Mouse (Mus musculus) splenic B cell, adult 2 months (primary cell): Measurements from ENCODE around the gene Notch1.

ENCODE experiments used
- DNase-seq: peaks from one replicate; pipeline ENCODE4 v3.0.0-alpha.2; 2011; ENCODE audit warnings: low read depth, low spot score
- H3K27me3 ChIP-seq: 2 replicates; pipeline ENCODE4 v1.6.1; 2012; ENCODE audit warnings: mild to moderate bottlenecking, low read length, moderate library complexity, mixed read lengths; ENCODE audit not compliant: control insufficient read depth, poor library complexity, insufficient read depth, severe bottlenecking
- H3K36me3 ChIP-seq: 2 replicates; pipeline ENCODE4 v1.6.1; 2012; ENCODE audit warnings: mild to moderate bottlenecking, low read length, moderate library complexity, mixed read lengths; ENCODE audit not compliant: control insufficient read depth, poor library complexity, insufficient read depth, severe bottlenecking

The Notch1 gene

GRCm38 (mm10) chr2:26516275-26516674 lies at the start of gene Notch1:
Gene Notch1, minus strand, starts transcription at chr2:26516663.
- no peaks in the 10 kb centered on the region for H3K27me3 ChIP-seq
- DNase-seq = no peak
- H3K36me3 ChIP-seq = no peaks in the 10 kb centered on the region

DNA sequence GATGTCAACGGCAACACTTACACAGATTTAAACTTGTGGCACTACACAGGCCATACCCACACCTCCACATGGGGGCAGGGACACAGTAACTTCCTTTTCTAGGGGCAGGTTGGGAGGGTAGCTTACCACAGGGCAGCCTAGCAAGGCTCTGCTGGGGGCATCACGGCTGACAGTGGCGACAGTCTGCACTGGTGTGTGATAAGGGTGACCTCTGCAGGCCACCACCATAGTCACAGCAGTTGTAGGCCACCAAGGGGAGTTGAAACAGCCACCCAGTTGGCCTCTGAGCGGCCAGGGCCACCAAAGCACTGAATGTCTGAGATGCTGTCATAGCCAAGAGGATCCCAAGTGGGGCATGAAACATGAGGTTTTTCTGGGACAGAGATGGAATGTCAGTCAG lies 49.8 kb upstream of the Notch1 start:
- no peaks in the 10 kb centered on the region; the same call in 1 of the 2 replicates for H3K27me3 ChIP-seq
- no peaks in the 10 kb centered on the region for H3K36me3 ChIP-seq
- DNase-seq = peak; percentile 87

GRCm38 (mm10) chr2:26561351-26562016 lies 45.0 kb upstream of the Notch1 start:
- no peaks in the 10 kb centered on the region; the same call in 1 of the 2 replicates for H3K27me3 ChIP-seq
- peak; percentile 59 for DNase-seq

DNA sequence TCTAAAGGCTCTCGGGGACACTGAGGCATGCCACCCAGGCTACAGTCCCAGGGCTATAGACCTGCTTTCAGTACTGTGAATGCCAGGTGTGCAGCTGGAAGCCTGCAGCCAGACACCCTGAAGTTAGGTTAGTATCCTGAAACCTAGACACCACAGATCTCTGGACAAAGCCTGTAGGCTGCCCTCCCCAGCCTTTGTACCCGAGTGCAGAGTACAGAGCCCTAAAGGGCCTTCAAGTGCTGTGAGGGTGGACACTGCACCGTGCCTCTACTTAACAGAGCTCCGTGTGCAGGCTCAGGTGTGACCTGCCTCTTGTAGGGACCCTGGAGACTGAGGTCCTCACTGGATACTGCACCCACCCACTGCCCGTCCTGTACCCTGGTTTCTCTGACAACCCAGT lies 44.0 kb upstream of the Notch1 start:
- no peak for DNase-seq
- no peaks in the 10 kb centered on the region; the same call in 1 of the 2 replicates for H3K27me3 ChIP-seq
- no peaks in the 10 kb centered on the region for H3K36me3 ChIP-seq

More at GRCm38 (mm10) chr2:26561351-26562016, 45.0 kb upstream of the Notch1 start:
- no peaks in the 10 kb centered on the region for H3K36me3 ChIP-seq

DNA sequence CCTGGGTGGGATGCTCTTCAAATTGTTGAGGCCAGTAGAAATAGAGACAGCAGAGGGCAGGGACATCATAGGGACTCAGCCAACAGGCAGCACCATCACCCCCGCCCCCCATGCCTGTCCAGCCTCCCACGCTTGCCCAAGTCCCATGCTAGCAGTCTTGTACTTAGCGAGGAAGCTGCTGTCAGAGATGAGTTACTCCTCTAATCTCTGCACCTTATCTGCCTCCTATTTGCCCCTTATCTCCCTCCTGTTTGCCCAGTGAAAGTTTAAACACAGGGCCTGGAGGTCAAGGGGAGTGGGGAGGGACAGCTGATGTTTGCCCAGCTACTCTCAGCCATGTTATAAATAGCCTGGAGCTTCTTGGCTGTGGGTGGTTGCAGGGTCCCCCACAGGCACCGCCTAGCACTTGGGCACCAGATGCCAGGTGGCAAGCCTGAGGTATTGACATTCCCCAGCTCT lies 40.1 kb upstream of the Notch1 start:
- Histone ChIP-seq H3K36me3 (no peaks in the 10 kb centered on the region), H3K27me3 (no peaks in the 10 kb centered on the region)
- DNase-seq = no peak

DNA sequence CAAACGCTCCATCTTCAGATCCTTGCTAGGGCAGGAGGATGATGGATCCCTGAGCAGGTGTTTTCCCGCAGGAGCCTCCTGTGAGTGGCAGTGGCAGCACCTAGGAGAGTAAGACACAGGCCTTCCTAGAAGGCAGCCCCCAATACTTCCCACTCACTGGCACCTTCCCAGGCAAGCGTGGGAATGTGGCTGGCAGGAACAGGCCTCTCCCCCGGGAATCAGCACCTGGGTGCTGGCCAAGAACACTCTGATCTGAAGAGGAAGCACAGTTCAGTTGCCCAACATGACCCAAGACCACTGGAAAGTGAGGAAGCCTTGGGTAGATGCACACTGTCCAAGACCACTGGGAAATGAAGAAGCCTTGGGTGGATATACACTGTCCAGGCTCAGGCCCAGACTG lies 38.6 kb upstream of the Notch1 start:
- no peak for DNase-seq
- H3K36me3 ChIP-seq = no peaks in the 10 kb centered on the region
- no peaks in the 10 kb centered on the region for H3K27me3 ChIP-seq

DNA sequence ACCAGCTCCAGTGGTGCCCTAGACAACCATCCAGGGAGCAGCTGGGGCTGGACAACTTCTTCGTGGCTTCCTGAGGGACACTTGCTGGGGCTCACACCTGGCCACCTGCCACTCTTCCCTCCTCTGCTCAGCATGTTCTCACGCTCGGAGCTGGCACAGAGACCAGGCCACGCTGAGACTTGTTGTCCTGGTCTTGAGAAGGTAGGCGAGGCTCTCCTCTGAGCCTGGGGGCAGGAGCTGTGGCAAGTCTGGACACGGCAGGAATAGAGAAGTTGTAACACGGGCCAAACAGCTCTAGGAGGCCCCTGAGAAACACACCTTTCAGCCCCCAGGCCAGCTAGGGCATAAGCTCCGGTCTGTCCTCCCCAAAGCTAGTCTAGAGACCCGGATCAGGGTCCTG lies 37.4 kb upstream of the Notch1 start:
- H3K27me3 ChIP-seq = no peaks in the 10 kb centered on the region
- no peak for DNase-seq
- no peaks in the 10 kb centered on the region for H3K36me3 ChIP-seq

- Histone ChIP-seq H3K36me3 (no peaks in the 10 kb centered on the region), H3K27me3 (no peaks in the 10 kb centered on the region)
- no peak for DNase-seq
Measured at GRCm38 (mm10) chr2:26552066-26552465, 35.6 kb upstream of the Notch1 start.

DNA sequence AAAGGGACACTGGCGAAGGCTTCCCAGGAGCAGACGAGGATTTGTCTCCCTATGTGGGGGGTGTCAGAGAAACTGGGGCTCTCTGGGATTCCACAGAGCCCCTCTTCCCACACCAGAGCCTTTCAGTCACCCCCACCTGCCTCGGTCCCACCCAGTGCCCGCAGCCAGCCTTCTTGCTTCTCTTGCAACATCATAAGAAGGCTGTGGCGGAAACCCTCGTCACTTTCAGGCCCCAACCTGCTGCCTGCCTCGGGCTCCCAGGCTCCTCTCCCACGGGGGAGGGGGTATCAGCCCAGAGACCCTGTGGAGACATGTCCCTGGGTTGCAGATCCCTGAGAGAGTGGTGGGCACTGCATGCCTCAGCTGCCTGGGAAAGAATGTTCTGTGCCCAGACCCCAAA lies 35.0 kb upstream of the Notch1 start:
- no peaks in the 10 kb centered on the region for H3K36me3 ChIP-seq
- no peaks in the 10 kb centered on the region for H3K27me3 ChIP-seq
- no peak for DNase-seq

GRCm38 (mm10) chr2:26550777-26551176 lies 34.3 kb upstream of the Notch1 start:
- DNase-seq = no peak
- no peaks in the 10 kb centered on the region for H3K36me3 ChIP-seq
- H3K27me3 ChIP-seq = no peaks in the 10 kb centered on the region

DNA sequence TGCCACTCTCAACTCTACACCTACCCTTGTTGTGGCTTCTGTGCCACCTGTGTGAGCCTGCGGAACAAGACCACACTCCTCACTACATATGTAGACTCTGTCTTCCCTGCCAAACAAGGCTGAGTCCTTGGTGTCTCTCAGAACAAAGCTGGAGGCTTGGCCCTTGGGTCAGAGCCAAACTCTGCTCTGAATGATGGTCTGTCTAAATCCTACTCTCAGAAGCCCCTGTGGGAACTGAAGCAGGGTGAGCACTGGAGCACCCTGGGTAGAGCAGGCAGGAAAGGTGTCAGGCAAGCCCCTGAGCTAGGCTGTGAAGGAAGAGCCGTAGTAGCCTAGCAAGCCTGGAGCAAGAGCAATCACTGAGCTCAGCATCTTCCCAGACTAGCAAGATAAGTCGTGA lies 33.7 kb upstream of the Notch1 start:
- H3K27me3 ChIP-seq = no peaks in the 10 kb centered on the region
- no peaks in the 10 kb centered on the region for H3K36me3 ChIP-seq
- no peak for DNase-seq

- no peaks in the 10 kb centered on the region for H3K27me3 ChIP-seq
- DNase-seq = no peak
- no peaks in the 10 kb centered on the region for H3K36me3 ChIP-seq
Measured at GRCm38 (mm10) chr2:26549801-26550200, 33.3 kb upstream of the Notch1 start.

GRCm38 (mm10) chr2:26547481-26547880 lies 31.0 kb upstream of the Notch1 start:
- Histone ChIP-seq H3K36me3 (no peaks in the 10 kb centered on the region), H3K27me3 (no peaks in the 10 kb centered on the region)
- no peak for DNase-seq

GRCm38 (mm10) chr2:26544265-26544664 lies 27.8 kb upstream of the Notch1 start:
- H3K36me3 ChIP-seq = no peaks in the 10 kb centered on the region
- H3K27me3 ChIP-seq = no peaks in the 10 kb centered on the region
- no peak for DNase-seq

- Histone ChIP-seq H3K27me3 (no peaks in the 10 kb centered on the region), H3K36me3 (no peaks in the 10 kb centered on the region)
- DNase-seq = no peak
Measured at GRCm38 (mm10) chr2:26543768-26544167, 27.3 kb upstream of the Notch1 start.

GRCm38 (mm10) chr2:26543155-26543554 lies 26.7 kb upstream of the Notch1 start:
- no peaks in the 10 kb centered on the region for H3K27me3 ChIP-seq
- DNase-seq = no peak

More at GRCm38 (mm10) chr2:26543155-26543554, 26.7 kb upstream of the Notch1 start:
- H3K36me3 ChIP-seq = no peaks in the 10 kb centered on the region
